Mouse (Mus musculus) ES-E14 (cell line): ENCODE measurements around the gene Parn.

Experiments used
- HCFC1 ChIP-seq: IDR thresholded peaks from 2 replicates; pipeline ENCODE4 v1.6.1; 2012; ENCODE audit warnings: low read length, inconsistent platforms, borderline replicate concordance; ENCODE audit not compliant: insufficient read depth
- MAFK ChIP-seq: IDR thresholded peaks from 2 replicates; pipeline ENCODE4 v1.6.1; 2014; ENCODE audit warnings: mild to moderate bottlenecking, low read depth, low read length, inconsistent platforms; ENCODE audit not compliant: insufficient read depth
- ZC3H11A ChIP-seq: IDR thresholded peaks from 2 replicates; pipeline ENCODE4 v1.6.1; 2012; ENCODE audit warnings: low read depth, mild to moderate bottlenecking, inconsistent platforms, low read length, borderline replicate concordance
- ZNF384 ChIP-seq: IDR thresholded peaks from 2 replicates; pipeline ENCODE4 v1.6.1; 2012; ENCODE audit warnings: low read depth, low read length, inconsistent platforms

DNA sequence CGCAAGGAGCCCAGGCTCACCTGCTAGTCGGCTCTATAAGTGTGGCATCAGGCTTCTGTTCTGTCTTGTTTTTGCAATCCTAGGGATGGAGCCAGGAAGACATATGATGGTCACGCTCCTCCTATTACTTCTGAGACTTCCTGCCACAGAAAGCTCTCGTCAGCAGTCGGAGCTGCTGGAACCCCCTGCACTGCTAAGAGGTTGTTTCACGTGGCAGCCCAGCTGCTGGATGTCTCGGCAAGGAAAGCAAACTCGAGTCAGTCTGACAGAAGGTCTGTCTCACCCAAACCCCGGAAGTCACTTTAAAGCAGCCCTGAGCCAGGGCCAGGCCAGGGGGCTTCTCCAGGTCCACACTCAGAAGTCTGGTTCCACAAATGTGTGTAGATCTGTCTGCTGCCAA lies 82.7 kb downstream of the Parn start:
- TF ChIP-seq MAFK (no peak), HCFC1 (no peak), ZNF384 (no peak), ZC3H11A (no peak)
